Mouse (Mus musculus) thymus, adult 2 months (tissue): ENCODE results near the gene Ubtd2. TPM values are rescaled to one million over a fixed set of nuclear protein-coding genes. Genes with fewer than 3 reads are reported as not detected.

Source experiments
- DNase-seq: peaks from one replicate; pipeline ENCODE4 v3.0.0; 2021
- H3K27ac ChIP-seq: fragments of 200-500 bp; 2 replicates; pipeline ENCODE4 v1.5.1; 2012; ENCODE audit warnings: low read length, control low read depth; ENCODE audit not compliant: control insufficient read depth, insufficient read depth
- H3K27me3 ChIP-seq: fragments of 200-500 bp; 2 replicates; pipeline ENCODE4 v1.6.1; 2012; ENCODE audit warnings: mild to moderate bottlenecking, low read length, moderate library complexity, mixed read lengths; ENCODE audit not compliant: control insufficient read depth, insufficient read depth
- H3K36me3 ChIP-seq: fragments of 200-500 bp; 2 replicates; pipeline ENCODE4 v1.6.1; 2012; ENCODE audit warnings: mild to moderate bottlenecking, low read length, moderate library complexity; ENCODE audit not compliant: control insufficient read depth, insufficient read depth
- H3K4me1 ChIP-seq: fragments of 200-500 bp; replicated peaks from 2 replicates; pipeline ENCODE4 v1.6.1; 2012; ENCODE audit warnings: low read length; ENCODE audit not compliant: control insufficient read depth, insufficient read depth
- H3K4me3 ChIP-seq: fragments of 200-500 bp; 2 replicates; pipeline ENCODE4 v1.5.1; 2012; ENCODE audit warnings: mild to moderate bottlenecking, low read length, control low read depth, moderate library complexity; ENCODE audit not compliant: control insufficient read depth, insufficient read depth
- CTCF ChIP-seq: fragments of 200-500 bp; IDR thresholded peaks from 2 replicates; pipeline ENCODE4 v1.5.1; 2012; ENCODE audit warnings: mild to moderate bottlenecking, control low read depth, low read length, moderate library complexity, borderline replicate concordance; ENCODE audit not compliant: control insufficient read depth, poor library complexity, insufficient read depth; ENCODE audit errors: extremely low read depth
- POLR2A ChIP-seq: fragments of 200-500 bp; IDR thresholded peaks from 2 replicates; pipeline ENCODE4 v1.6.1; 2012; ENCODE audit warnings: mild to moderate bottlenecking, low read length, control low read depth, moderate library complexity; ENCODE audit not compliant: control insufficient read depth, poor library complexity, insufficient read depth; ENCODE audit errors: extremely low read depth
- WGBS: fragments of 180-500 bp; shearing (Covaris S2); methylation state at CpG from one replicate; pipeline ENCODE4 v1.1.7; 2018; 5-methylcytosine and 5-hydroxymethylcytosine counted together
- polyA plus RNA-seq: library from polyadenylated mRNA; depleted of rRNA; stranded (reverse); fragments of >200 nt; gene quantifications from 2 replicates; pipeline ENCODE4 v1.2.3, GENCODE M21; 2012

The Ubtd2 gene
- polyA plus RNA-seq, 1 experiment: 9.1 TPM

GRCm38 (mm10) chr11:32425043-32425658, 30.0 kb upstream of the Ubtd2 start:
- Histone ChIP-seq H3K27me3 (no peaks in the 10 kb centered on the region), H3K4me3 (no peak overlapping the region), H3K36me3 (no peaks in the 10 kb centered on the region), H3K27ac (no peak overlapping the region), H3K4me1 (no peaks in the 10 kb centered on the region)
- no peak for DNase-seq
- TF ChIP-seq CTCF (no peak), POLR2A (no peak)
- WGBS: 49% methylated on average over 10 of the region's 10 CpGs

DNA sequence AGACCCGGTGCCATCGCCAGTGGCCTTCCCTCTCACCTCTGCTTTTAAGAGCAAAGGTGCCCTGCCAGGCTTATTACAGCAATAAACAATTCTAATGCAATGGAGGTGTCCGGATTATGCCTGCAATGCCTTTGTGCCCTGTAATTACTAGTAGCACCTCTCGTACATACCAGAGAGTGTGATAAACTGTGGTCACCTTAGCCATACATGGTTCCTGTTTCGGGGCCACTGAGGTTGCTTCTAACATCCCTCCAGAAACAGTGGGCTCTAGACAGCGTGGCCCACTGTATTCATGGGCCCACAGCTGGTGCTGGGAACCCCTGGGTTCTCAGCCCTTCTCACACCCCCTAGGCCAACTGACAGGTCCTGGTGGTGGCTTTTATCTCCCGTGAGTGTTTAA, 27.6 kb upstream of the Ubtd2 start:
- WGBS: 53% methylated on average over 7 of the region's 7 CpGs
- no peak overlapping the region for H3K4me3 ChIP-seq
- H3K27me3 ChIP-seq: no peaks in the 10 kb centered on the region
- TF ChIP-seq POLR2A (no peak), CTCF (no peak)
- H3K27ac ChIP-seq: no peak overlapping the region
- H3K4me1 ChIP-seq: no peaks in the 10 kb centered on the region
- H3K36me3 ChIP-seq: no peaks in the 10 kb centered on the region
- no peak for DNase-seq

- WGBS: 84% methylated on average over 6 of the region's 6 CpGs
- no peaks in the 10 kb centered on the region for H3K27me3 ChIP-seq
- H3K4me3 ChIP-seq: no peak overlapping the region
- no peak for DNase-seq
- TF ChIP-seq POLR2A (no peak), CTCF (no peak)
- no peaks in the 10 kb centered on the region for H3K4me1 ChIP-seq
- no peak overlapping the region for H3K27ac ChIP-seq
- H3K36me3 ChIP-seq: no peaks in the 10 kb centered on the region
Measured at GRCm38 (mm10) chr11:32435410-32436060, 19.6 kb upstream of the Ubtd2 start.

DNA sequence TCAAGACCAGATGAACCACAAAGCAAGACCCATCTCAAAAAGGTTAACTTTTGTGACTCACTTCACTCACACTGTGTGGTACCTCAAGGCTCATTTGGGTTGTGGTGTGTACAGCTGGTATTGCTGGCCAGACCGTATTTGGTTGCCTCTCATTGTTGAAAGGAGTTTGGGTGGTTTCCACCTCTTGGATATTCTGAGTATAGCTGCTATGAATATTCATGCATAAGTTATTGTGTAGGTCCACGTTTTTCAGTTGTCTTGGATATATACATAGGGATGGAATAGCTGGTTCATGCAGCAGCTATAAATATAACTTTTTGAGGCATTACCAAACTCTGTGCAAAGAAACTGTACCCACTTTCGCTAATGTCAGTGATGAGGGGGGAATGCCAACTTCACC, 12.6 kb upstream of the Ubtd2 start:
- 90% methylated on average over 3 of the region's 3 CpGs for WGBS
- DNase-seq: no peak
- Histone ChIP-seq H3K27me3 (no peaks in the 10 kb centered on the region), H3K27ac (no peak overlapping the region), H3K36me3 (no peaks in the 10 kb centered on the region), H3K4me3 (no peak overlapping the region), H3K4me1 (no peaks in the 10 kb centered on the region)
- no peak for TF ChIP-seq POLR2A
- no peak for TF ChIP-seq CTCF

DNA sequence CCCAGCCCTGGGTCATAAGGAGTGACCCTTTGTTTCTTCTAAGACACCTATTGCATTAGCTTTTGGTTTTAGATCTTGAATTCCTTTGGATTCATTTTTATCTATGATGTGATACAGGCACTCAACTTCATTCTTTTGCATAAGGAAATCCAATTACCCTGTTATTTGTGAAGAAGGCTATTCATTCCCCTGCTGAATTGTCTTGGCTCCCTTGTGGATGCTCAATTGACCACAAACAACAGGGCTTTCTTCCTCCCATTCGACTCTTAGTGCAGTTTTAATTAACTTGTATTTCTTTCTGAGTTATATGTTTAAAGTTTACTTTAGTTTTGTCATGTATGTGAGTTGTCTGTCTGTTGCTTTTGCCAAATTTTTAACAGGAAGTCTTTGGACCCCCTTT, 10.9 kb upstream of the Ubtd2 start:
- Histone ChIP-seq H3K4me1 (no peaks in the 10 kb centered on the region), H3K4me3 (no peak overlapping the region), H3K27me3 (no peaks in the 10 kb centered on the region), H3K27ac (no peak overlapping the region), H3K36me3 (no peaks in the 10 kb centered on the region)
- DNase-seq: no peak
- TF ChIP-seq CTCF (no peak), POLR2A (no peak)
- 52% methylated on average over 1 of the region's 1 CpGs for WGBS

GRCm38 (mm10) chr11:32445135-32445534, 10.0 kb upstream of the Ubtd2 start:
- no peak for DNase-seq
- Histone ChIP-seq H3K36me3 (no peaks in the 10 kb centered on the region), H3K27me3 (no peaks in the 10 kb centered on the region), H3K27ac (no peak overlapping the region), H3K4me3 (no peak overlapping the region), H3K4me1 (no peaks in the 10 kb centered on the region)
- TF ChIP-seq POLR2A: no peak
- TF ChIP-seq CTCF: no peak
- WGBS: 92% methylated on average over 1 of the region's 1 CpGs

GRCm38 (mm10) chr11:32445637-32446226, 9.4 kb upstream of the Ubtd2 start:
- no peak overlapping the region for H3K4me3 ChIP-seq
- TF ChIP-seq POLR2A (no peak), CTCF (no peak)
- peak overlapping the region; percentile 58; the same call in 1 of the 2 replicates for H3K27ac ChIP-seq
- H3K4me1 ChIP-seq: no peaks in the 10 kb centered on the region
- WGBS: 29% methylated on average over 6 of the region's 6 CpGs
- no peaks in the 10 kb centered on the region for H3K36me3 ChIP-seq
- H3K27me3 ChIP-seq: no peaks in the 10 kb centered on the region
- DNase-seq: peak; percentile 6
